Mouse (Mus musculus) spleen, postnatal 14 days (tissue): Measurements from ENCODE around the gene Mcidas.
A peak's percentile ranks its signal among the peaks of the same experiment; 100 is the strongest.
"Not testable (repeated sequence)": the region's sequence is repeated elsewhere in the genome, so short reads cannot be mapped to it uniquely, and the experiment has no call there.

ENCODE experiments used
- DNase-seq, 2 experiments: peaks; one replicate each; pipeline ENCODE4 v3.0.0; 2021 to 2022; ENCODE audit warnings: low spot score in 2 of 2

Mcidas gene

DNA sequence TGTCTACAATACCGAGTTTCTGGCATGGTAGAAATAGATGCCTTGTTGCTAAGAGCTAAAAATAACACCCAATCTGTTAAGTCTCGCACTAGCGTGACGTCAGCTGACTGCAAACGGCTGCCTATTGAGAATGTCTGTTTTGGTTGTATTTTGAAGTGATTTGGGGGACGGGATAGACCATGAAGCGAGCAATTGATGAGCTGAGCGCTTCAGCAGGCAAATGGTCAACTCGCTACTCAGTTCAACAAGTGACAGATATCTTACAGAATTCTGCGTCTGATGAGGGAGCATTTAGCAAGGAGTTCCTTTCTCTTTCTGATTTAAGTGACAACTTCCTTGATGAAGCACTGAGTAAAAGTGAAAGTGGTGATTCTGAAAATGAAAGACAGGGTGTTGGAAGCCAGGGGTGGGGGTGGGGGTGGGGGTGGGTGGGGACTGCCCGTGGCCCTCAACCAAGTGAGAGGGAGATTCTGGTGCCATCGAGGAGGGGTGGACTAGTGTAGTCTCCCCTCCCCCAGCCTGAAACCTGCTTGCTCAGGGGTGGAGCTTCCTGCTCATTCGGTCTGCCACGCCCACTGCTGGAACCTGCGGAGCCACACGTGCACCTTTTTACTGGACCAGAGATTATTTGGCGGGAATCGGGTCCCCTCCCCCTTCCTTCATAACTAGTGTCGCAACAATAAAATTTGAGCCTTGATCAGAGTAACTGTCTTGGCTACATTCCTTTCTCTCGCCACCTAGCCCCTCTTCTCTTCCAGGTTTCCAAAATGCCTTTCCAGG is 19.7 kb downstream of the Mcidas start:
- DNase-seq, result not testable (repeated sequence)

DNA sequence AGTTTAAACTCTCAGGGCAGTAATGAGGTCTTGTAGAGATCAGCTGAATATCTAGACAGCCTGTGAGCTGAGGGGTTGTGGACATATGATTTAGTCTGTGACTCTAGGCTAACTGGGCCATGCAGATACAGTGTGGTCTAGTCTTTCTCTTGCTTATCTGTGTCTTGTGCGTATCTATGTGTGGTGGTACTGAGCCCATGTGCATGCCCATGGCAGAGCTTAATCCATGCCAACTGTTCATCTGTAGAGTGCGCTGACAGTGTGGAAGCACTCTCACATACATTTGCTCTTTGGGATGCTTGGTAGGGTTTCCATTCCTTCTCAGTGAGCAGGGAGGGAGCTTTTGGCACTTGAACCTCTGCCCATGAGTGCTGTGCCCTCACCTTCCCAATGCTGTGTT is 27.9 kb downstream of the Mcidas start:
- DNase-seq, result no peak

DNA sequence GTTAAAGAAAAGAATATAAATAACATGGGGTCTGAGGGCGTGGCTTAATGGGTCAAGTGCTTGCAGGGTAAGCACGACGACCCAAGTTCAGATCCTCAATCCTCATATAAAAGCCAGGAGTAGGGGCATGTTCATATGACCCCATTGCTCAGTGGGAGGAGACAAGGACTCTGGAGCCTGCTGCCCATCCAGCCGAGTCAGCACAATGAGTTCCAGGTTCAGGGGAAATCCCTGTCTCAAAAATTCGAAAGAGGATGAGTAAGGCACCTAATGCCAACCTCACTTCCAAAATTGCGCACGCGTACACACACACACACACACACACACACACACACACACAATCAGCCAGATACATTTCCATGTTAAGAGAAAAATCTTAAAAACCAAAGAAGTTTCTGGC is 28.8 kb downstream of the Mcidas start:
- no peak for DNase-seq

DNA sequence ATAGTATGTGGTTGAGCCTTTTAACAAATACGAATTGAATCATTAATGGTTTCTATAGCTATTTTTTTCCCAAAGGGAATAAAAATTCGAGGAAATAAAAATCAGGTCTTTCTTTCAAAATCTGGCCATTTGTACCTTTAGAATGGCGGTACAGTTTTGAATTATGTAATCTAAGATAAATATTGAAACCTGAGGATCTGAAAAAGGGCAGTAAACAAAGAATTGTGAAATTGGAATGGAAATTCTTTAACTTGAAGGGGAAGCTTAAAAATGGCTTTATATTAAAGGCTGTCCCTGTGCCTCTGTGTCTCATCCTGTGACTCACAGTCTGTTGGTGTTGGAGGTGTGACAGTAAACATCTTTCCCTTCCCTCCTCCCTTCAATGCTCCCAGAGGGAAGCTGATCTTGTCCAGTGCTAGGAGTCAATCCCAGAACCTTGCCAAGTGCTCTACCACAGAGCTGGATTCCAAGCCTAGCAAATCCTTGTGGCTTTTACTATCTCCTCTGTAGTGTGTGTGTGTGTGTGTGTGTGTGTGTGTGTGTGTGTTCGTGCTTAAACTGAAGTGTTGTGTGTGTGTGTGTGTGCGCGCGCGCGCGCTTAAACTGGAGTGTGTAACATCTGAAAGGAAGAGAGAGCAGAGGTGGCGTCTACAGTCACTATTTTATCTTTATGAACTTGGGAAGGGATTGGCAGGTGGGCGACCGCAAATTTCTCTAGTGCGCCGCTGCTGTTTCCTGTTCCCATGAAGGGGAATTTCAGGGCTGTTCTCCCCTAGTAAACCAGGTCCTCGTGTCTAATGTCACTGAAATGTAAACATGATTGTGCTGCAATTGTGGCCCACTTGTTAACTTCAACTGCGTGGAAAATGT is 29.9 kb downstream of the Mcidas start:
- no peak for DNase-seq

DNA sequence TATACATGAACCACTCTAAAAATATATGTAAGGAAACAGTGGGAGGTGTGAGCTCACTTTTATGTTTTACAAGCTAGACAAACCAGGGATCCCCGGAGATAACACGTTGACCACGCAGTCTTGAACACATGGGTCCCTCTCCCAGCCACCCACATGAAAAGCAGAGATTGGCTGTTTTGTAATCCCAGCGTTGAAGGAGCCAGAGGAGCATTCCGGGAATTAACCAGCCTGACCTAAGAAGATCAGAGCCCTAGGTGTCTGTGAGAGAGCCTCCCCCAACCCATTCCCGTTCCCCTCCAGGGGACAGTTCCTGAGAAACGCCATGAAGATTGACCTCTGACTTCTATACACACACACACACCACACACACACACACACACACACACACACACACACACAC is 37.7 kb downstream of the Mcidas start:
- no peak for DNase-seq

DNA sequence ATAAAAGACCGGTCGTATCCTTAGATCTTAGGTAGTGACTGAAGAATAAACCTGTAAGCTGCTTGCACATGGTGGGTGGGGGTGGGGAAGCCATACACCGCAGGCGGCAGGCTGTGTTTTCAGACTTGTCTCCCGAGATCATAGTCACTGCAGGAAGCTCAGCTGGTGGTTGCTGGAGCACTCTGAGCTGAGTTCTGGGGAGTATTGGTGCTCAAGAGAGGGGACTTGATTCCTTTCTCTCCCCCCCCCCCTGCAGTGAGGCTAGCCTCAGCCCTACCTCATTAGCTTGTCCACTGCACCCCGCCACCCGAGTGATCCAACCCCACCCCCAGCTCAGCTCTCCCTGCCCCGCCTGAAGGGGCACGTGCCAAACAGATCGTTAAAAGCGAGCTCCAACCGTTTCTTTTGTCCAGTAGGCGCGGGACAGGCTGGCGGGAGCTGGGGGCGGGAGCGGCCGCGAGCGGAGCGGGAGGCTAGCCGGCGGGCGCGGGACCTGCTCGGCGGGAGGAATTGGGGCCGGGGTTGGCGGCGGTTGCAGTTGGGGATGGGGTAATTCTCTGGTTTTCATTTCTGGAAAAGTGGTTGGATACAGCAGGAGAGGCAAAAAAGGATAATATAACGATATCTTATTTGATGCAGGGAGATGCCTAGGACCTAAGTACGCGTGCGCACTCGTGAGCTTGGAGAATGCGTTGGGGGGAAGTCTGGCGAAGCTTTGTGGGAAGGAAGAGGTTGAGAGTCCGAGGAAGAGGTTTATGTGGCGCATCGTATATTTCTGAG is 38.3 kb downstream of the Mcidas start:
- no peak for DNase-seq

DNA sequence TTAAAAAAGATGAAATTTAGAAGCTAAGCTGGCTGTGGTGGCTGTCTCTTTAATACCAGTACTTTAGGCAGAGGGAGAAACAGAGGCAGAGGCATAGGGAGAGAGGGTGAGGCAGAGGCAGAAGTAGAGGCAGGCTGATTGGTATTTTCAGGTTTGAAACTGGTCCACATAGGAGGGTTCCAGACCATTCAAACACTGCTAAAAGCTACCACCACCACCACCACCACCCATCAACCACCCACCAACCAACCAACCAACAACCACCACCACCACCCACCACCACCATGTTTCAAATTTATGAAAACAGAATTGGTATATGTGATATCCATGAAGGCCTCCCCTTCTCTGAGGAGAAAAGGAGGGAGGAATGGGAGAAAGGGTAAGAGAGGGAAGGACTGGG is 39.2 kb downstream of the Mcidas start:
- DNase-seq, result no peak

DNA sequence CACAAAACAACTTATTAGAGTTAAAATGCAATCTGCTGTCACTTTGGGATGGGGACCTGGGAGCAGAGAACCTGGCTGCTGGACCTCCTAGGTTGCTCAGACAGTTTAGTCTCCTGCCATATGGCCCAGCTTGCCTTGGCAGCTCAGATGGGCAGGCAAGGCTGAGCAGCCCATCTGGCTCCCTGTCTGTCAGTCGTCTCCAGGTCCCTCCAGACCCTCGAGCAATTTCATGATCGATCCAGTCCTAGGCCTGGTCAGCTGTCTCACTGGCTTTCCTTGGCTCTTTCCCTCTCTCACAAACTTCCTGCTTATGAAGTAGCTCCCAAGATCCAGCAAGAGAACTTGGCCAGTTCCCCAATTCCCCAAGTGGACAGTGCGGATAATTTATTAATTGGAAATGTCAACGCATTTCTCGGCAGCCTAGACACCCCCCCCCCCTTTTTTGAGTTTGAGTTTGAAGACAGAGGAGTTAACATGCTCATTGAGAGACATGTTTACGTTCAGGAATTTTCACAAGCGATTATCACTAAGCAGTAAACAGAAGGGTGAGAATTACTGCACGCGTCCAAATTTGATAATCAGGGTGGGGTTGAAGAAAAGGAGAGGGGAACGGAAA is 40.7 kb downstream of the Mcidas start:
- no peak for DNase-seq

DNA sequence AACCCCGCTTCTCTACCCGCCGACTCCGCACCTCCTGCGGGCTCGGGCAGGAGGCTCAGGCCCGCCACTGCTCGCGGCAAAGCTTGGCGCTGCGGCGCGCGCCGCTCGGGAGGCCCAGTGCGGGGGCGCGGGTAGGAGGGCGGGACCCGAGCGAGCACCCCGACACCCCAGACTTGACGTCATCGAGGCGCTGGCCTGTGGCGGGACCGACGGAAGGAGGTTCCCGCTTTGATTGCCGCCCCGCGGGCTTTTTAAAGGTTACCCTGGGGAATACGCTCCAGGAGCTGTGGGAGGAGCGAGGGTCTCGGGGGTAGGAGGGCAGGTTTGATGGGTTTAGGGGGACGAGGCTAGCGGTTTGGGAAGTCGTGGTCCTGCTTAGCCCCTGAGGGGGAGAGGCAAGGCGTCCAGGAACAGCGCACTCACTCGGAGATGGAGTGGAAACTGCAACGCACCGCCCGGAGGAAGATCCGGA is 41.3 kb downstream of the Mcidas start, which contains the start of gene Cdc20b:
TSS of gene Cdc20b (plus strand) at position 162 of the 472 bp plus-strand sequence.
- DNase-seq, result peak; percentile 21 to 22

DNA sequence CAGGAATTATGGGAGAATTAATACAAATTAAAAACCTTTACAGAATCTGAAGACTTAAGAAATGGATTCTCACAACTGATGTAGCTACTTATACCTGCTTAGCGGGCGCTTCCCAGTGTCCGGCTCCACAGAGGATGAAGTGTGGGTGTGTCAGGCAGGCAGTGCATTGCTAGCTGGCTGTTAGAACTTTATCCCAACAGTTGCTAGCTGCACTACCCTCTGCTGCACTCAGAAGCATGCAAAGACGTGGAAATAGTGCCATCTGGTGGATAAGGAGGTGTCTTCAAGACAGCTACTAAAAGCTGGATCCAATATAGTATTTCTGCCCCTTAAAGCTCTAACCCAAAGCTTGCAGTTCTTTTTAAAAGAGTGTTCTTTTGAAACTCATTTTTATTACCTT is 42.2 kb downstream of the Mcidas start:
- peak in 1 of 2 experiments; percentile 43 for DNase-seq

DNA sequence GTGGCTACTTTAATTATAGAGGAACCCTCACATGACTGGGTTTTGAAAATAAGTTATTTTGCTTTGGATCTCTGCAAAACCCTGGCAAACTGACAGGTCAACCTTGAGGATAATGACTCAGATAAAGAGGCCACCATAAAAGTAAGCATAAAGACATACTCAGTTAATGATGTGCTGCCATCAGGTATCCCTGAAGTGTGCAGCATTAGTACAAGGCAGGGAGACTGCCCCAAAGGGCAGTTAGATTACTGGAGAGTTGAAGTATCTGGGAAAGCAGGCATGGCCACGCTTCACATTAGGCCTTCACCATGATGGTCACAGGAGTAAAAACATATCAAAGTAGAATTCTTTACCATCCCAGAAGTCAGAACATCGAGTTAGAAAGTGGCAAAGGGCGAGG is 51.2 kb downstream of the Mcidas start:
- DNase-seq, result no peak

DNA sequence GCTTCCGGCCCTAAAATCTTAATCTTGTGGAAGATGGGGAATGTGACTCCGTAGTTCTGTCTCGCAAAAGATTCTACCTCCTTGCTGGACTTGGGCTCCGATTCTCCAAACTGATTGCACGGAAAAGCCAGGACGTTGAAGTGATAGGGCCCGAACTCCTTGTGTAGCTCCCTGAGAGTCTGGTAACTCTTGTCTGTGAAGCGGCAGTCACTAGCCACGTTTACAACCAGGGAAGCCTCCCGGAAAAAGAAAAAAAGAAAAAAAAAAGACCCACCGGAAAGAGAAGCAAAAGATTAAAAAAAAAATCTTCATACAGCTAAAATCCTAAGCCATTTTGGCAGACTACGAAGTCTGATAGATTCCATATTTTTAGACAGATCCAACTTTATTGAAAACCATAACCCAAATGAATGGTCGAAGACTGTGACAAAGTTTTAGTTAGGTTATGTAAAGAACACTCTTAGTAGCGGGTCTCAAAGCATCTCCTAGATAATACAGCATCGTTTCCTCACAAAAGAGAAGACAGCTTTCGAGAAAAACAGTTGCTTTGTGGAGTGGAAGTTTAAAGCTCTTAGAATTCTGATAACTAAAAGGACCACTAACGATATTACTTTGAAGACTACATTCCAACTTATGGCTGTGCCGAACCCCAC is 51.9 kb downstream of the Mcidas start:
- no peak for DNase-seq

DNA sequence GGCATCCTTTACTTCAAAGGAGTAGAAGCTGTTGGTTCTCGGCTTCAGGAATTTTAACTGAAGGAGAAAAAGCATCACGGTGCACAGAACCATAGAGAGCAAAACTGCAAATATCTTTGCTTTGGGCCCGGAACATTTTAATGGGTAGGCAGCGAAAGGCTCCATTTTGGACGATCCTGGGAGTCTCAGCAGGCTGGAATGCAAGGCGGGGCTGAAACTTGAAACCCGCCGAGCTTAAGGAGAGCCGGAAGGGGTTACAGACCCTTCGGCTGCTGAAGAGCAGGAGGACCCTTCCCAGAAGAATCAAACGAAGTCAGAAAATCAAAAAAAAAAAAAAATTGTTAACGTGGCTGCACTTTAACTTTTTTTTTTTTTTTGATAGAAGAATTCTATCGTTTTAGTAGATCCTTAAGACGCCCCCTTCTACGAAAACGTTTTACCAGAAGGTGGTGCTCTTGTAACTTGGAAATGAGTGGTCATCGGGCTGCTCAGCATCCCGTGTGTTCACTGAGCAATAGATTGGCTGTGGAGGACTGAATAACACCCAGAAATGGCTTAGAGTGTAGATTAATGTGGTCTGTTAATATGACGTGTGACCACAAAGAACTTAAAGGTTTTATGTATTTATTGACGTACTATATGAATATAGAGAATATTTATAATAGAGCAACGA is 52.7 kb downstream of the Mcidas start, which contains the start of gene Gpx8:
TSS of gene Gpx8 (minus strand) at position 200 of the 673 bp plus-strand sequence.
- DNase-seq, result no peak

DNA sequence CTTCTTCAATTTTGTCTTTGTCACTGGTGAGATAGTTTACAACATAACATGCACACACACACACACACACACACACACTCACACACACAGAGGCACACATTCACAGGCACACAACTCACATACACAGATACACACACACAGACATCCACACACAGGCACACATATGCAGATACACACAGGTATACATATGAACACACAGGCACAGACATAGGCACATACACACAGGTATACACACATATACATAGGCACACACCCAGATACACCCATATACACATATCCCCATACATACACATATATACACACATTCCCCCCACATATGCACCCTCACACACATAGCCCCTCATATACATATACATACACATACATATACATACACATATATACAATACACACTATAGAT is 53.4 kb downstream of the Mcidas start:
- no peak for DNase-seq

DNA sequence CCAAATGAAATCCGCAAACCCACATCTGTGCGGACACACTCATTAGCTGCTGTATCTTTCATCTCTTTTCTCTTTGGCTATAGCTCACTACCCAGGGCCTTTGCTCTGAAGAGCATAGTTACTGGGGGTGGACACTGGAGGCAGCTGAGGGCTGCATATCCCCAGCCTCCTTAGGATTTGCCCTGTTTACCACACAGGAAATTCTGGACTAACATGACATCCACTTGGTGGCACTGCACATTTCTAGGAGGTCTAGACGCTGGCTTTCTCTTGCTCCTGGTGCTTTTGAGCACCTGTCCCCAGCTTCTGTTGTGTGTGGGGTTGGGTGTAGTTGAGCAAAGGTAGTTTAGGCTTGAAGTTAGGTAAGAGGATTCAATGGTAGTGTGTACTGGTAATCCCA is 54.0 kb downstream of the Mcidas start:
- no peak for DNase-seq
